Mouse (Mus musculus): ENCODE results near the gene Opa3. TPM values are rescaled to one million over a fixed set of nuclear protein-coding genes. Genes with fewer than 3 reads are reported as not detected.
"Not testable (repeated sequence)": the region's sequence is repeated elsewhere in the genome, so short reads cannot be mapped to it uniquely, and the experiment has no call there.

Gene Opa3
- total RNA-seq, 2 experiments from 2014 or later, result 33.8 to 35.0 TPM

DNA sequence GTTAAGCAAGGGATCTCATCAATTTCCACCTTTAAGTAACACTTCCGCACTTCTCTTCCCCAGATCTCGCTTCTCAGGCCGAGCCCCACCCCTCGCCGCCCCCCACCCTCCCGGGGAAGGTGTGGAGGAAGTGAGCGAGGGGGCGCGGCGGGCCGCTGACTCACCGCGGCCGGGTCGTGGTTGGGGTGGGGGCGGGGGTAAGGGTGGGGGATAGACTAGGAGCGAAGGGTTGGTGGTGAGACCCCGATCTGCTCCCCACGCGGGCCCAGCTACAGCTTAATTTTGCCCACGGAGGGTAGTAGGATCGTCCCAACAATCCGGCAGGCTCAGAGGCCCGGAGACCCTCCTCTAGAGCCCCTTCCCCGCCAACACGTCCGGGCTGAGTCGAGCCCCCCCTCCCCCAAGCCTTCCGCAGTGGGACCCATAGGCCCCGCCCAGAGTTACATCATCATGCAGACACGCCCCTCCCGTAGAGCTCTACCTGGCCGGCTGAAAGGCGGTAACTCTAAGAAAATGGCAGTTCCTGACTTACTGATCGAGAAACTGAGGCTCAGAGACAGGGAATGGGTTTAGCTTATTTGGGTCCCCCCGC lies 44.1 kb downstream of the Opa3 start:
- intact Hi-C loops (cut with DNase I), result no loop called here
- peak; percentile 66 for DNase-seq

DNA sequence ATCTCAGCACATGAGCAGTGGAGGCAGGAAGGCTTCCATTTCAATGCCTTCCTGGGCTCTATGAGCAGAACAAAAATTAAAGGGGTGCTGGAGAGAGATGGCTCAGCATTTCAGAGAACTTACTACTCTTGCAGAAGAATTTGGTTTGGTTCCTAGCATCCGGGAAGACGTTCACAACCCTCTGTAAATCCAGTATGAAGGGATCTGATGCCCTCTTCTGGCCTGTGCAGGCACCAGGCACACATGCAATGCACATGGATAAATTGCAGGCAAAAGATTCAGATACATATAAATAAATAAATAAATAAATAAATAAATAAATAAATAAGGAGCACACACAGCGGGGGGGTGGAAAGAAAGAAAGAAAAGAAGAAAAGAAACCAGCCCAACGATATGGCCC lies 48.1 kb downstream of the Opa3 start:
- no peak for DNase-seq
- intact Hi-C loops (cut with DNase I), result no loop called here

DNA sequence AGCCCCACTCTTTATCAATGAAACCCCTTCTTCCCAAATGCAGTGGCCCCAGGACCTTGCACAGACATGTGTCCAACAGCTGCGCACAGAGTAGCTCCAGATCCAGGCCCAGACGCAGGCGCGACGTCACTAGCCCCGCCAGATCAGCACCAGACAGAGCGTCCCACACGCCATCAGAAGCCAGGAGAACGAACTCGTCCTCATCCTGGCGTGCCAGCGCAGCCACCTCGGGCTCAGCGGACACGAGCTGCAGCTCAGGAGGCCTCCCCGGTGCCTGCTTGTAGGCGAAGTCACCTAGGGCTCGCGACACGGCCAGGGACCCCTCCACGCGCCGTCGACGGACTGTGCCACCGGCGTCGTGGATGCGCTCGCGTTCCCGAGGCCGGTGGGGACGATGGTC lies 50.9 kb downstream of the Opa3 start:
- DNase-seq, result no peak
- intact Hi-C loops (cut with DNase I), result no loop called here

DNA sequence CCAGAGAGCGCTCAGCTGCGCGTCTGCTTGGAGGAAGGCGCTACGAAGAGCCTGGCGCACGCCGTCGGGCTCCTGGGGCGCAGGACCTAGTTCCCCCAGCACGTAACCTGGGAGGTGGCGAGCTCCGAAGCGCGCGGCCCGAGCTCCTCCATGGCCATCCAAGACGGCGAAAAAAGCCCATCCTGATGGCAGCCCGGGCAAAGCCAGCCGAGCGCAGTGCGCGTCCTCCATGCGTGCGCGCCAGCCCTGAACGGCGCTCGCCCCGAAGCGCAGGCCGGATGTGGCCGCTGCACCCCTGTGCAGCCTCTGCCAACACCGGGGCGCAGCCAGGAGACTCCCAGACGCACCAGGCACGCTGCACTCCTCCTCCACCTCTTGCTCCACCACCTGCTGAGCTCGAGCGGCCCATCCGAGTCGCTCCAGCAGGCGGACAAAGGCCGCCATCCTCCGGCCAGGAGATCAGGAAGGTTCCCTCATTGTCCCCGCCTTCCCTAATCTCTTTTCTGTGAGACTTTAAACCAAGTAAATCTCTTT lies 51.5 kb downstream of the Opa3 start, which contains the start of gene Ppm1n:
TSS of gene Ppm1n (minus strand) at position 484 of the 534 bp plus-strand sequence.
- no peak for DNase-seq
- intact Hi-C loops (cut with DNase I), result loop anchor here (10.0 kb wide), 1 partner anchor 45 kb away; no protein-coding TSS in a partner anchor

DNA sequence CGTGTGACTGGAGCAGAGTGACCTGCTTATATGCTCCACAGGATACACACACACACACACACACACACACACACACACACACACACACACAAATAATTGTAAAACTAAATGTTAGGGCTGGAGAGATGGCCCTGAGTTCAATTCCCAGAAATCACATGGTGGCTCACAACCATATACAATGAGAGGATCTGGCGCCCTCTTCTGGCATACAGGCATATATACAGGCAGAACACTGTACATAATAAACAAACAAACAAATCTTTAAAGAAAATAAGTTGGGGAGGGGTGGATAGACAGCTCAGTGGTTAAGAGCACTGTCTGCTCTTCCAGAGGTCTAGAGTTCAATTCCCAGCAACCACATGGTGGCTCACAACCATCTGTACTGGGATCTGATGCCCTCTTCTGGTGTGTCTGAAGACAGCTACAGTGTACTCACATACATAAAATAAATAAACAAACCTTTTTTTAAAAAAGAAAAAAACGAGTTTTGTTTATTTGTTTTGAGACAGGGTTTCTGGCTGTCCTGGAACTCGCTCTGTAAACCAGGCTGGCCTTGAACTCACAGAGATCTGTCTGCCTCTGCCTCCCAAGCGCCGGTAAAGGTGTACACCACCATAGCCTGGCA lies 53.7 kb downstream of the Opa3 start:
- not testable (repeated sequence) for DNase-seq
- intact Hi-C loops (cut with DNase I), result loop anchor here (10.0 kb wide), 1 partner anchor 47 kb away; no protein-coding TSS in a partner anchor

GRCm38 (mm10) chr7:19282385-19282784 lies 54.3 kb downstream of the Opa3 start, which contains the start of gene Rtn2:
Gene Rtn2, plus strand, starts transcription at chr7:19282624.
- DNase-seq, result peak; percentile 95

GRCm38 (mm10) chr7:19282791-19283405 lies 54.8 kb downstream of the Opa3 start:
- DNase-seq, result peak; percentile 69
- intact Hi-C loops (cut with DNase I), result loop anchor here (10.0 kb wide), 1 partner anchor 48 kb away; no protein-coding TSS in a partner anchor

More at GRCm38 (mm10) chr7:19282385-19282784, 54.3 kb downstream of the Opa3 start, which contains the start of gene Rtn2:
- intact Hi-C loops (cut with DNase I), result loop anchor here (10.0 kb wide), 1 partner anchor 48 kb away; no protein-coding TSS in a partner anchor

DNA sequence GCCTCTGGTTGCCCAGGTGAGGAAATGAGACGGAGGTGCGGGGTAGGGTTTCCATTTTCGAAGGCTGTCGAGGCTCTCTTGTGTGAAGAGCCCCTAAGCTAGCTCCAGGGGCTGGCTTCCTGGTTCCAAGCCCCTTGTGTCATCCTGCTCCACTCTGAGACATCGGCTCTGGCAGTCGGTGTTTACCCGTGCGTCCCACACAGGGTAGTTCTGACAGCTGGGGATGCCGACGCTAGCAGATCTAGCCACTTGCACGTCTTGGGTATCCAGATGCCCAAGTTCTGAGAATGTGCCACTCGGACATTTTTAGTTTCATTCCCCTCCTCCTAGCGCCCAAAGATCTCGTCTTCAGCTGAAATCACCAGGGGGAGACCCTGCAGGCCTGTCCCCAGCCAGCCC lies 55.3 kb downstream of the Opa3 start:
- DNase-seq, result no peak
- intact Hi-C loops (cut with DNase I), result loop anchor here (10.0 kb wide), 1 partner anchor 49 kb away; no protein-coding TSS in a partner anchor

DNA sequence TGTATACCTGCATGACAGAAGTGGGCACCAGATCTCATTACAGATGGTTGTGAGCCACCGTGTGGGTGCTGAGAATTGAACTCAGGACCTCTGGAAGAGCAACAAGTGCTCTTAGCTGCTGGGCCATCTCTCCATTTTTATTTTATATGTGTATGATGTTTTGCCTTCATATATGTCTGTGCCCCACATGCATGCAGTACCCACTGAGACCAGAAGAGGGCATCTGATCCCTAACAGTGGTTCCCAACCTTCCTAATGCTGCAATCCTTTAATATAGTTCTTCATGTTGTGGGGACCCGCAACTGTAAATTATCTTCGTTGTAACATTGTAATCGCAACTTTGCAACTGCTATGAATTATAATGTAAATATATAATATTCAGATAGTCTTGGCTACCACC lies 56.6 kb downstream of the Opa3 start:
- DNase-seq, result peak; percentile 75
- intact Hi-C loops (cut with DNase I), result loop anchor here (10.0 kb wide), 1 partner anchor 50 kb away; no protein-coding TSS in a partner anchor

GRCm38 (mm10) chr7:19290969-19291596 lies 62.9 kb downstream of the Opa3 start:
- no peak for DNase-seq
- intact Hi-C loops (cut with DNase I), result no loop called here

GRCm38 (mm10) chr7:19295503-19296185 lies 67.5 kb downstream of the Opa3 start:
- intact Hi-C loops (cut with DNase I), result no loop called here
- peak; percentile 98 for DNase-seq

- DNase-seq, result no peak
- intact Hi-C loops (cut with DNase I), result no loop called here
These were observed 68.9 kb downstream of the Opa3 start for GRCm38 (mm10) chr7:19297034-19297433.

GRCm38 (mm10) chr7:19297794-19298193 lies 69.7 kb downstream of the Opa3 start:
- no peak for DNase-seq
- intact Hi-C loops (cut with DNase I), result no loop called here

GRCm38 (mm10) chr7:19299194-19299593 lies 71.1 kb downstream of the Opa3 start:
- intact Hi-C loops (cut with DNase I), result no loop called here
- DNase-seq, result no peak

DNA sequence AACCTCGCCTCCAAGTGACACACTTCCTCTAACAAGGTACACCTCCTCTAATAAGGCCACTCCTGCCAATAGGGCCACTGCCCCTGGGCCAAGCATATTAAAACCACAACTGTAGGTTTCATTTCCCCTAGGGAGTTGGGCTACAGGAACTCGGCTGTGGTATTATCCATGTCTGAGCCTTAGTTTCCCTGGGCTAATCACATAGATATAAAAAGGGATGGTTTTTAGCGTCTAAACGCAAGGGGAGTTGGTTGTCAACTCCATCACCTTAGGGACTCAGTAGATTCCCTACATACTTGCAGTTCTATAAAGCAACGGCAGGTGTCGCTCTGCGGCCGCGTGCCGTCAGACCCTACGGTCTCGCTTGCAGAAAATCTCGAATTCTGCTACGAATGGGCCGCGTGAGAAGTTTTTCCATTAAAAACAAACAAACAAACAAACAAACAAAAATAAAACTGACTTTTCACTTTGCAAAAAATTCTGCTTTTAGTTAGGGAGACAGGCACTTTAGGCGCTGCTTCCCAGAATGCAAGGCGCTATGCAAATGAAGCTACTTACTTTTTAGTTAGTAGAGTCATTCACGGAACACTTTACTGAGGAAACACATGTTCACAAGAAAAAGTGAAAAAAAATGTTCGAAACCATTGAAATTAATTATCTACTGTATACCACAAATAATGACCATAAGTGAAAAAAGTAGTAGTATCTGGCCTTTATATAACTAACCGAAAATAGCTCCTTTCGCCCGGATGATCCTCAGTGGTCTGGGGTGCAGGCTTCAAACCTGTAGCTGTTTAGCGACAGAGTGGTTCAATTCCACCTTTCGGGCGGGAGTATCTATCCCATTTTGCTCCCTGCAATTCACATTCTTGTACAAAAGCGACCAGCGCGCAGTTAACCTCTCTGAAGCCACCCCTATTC lies 72.6 kb downstream of the Opa3 start:
- DNase-seq, result peak; percentile 82
- intact Hi-C loops (cut with DNase I), result loop anchor here (2.0 kb wide), 1 partner anchor 42 kb away; no protein-coding TSS in a partner anchor

DNA sequence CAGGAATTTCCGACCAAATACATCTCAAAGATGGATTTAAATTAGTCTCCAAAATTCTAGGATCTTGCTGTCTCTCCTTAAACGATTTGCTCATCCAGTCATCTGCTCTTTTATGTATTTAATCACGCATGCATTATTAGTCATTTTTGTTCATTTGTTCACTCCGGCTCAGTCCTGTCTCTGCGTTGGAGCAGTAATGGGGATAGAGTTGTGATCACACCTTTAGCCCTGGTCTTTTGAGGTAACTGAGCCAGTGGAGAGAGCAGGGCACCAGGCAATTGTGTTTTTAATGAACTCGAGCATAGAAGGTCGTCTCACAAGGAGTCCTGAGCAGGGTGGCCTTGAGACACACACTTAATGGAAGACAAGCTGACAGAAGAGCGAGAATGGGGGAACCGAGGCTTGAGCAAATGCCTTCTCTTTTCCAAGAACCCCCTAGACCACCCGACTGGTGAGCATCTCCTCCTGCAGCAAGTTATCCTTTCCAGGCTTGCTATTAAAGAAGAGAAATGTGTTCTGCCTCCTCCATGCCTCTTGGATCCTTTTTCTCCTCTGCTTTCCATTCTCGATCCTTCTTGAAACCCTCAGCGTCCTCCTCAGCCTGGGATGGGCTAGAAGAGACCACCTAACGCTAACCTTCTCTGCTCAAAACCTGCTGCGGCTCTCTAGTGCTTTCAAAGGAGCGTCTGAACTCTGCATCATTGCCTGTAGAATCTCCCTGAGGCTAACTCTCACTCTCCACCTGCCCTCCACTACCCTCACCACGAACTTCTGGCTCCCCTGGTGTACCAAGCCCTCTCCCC lies 73.5 kb downstream of the Opa3 start:
- intact Hi-C loops (cut with DNase I), result loop anchor here (2.0 kb wide), 1 partner anchor 41 kb away; no protein-coding TSS in a partner anchor
- no peak for DNase-seq

GRCm38 (mm10) chr7:19302264-19303045 lies 74.3 kb downstream of the Opa3 start:
- intact Hi-C loops (cut with DNase I), result no loop called here

DNA sequence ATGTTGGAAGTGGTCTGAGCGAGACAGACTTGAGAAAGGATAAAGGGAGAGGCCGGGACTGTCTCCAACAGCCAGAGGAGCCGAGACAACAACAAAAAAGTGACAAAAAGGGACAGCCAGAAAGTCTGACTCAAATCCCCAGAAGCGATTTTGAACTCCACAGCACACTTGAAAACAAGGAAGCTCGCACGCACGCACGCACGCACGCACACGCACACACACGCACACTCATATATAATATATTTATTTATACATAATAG lies 74.8 kb downstream of the Opa3 start:
- intact Hi-C loops (cut with DNase I), result no loop called here
- no peak for DNase-seq

More at GRCm38 (mm10) chr7:19302264-19303045, 74.3 kb downstream of the Opa3 start:
- no peak for DNase-seq

All from left cerebral cortex, postnatal 4 days (tissue).